Mouse (Mus musculus): Measurements from ENCODE around the gene Banf1.
A peak's percentile ranks its signal among the peaks of the same experiment; 100 is the strongest.
"Not testable (repeated sequence)": the region's sequence is repeated elsewhere in the genome, so short reads cannot be mapped to it uniquely, and the experiment has no call there.

Gene Banf1

GRCm38 (mm10) chr19:5374177-5374576 lies 7.2 kb upstream of the Banf1 start:
- DNase-seq: no peak

- DNase-seq: no peak
Observed at GRCm38 (mm10) chr19:5372724-5373123, 5.8 kb upstream of the Banf1 start.

- DNase-seq: no peak
Observed at GRCm38 (mm10) chr19:5370932-5371331, 4.0 kb upstream of the Banf1 start.

GRCm38 (mm10) chr19:5367455-5367854 lies 487 bp upstream of the Banf1 start:
- DNase-seq: no peak

- DNase-seq: peak; percentile 97 to 98
Observed at GRCm38 (mm10) chr19:5366175-5367052, 554 bp downstream of the Banf1 start, which contains the start of gene Eif1ad. Gene Eif1ad (plus strand): TSS chr19:5366741.

GRCm38 (mm10) chr19:5365751-5366150 lies 1.2 kb downstream of the Banf1 start:
- no peak for DNase-seq

GRCm38 (mm10) chr19:5364124-5364523 lies 2.8 kb downstream of the Banf1 start:
- no peak for DNase-seq

- no peak for DNase-seq
Observed at GRCm38 (mm10) chr19:5362186-5362585, 4.8 kb downstream of the Banf1 start.

GRCm38 (mm10) chr19:5356080-5356479 lies 10.9 kb downstream of the Banf1 start:
- no peak for DNase-seq

- no peak for DNase-seq
Observed at GRCm38 (mm10) chr19:5353609-5354008, 13.4 kb downstream of the Banf1 start.

- DNase-seq: not testable (repeated sequence)
Observed at GRCm38 (mm10) chr19:5349502-5349873, 17.5 kb downstream of the Banf1 start, which contains the start of gene Cst6. Gene Cst6 (minus strand): TSS chr19:5349574.

- peak; percentile 10 to 64 for DNase-seq
Observed at GRCm38 (mm10) chr19:5348526-5349501, 18.2 kb downstream of the Banf1 start.

- DNase-seq: no peak
Observed at GRCm38 (mm10) chr19:5348064-5348463, 18.9 kb downstream of the Banf1 start.

- peak in 1 of 2 experiments; percentile 5 for DNase-seq
Observed at GRCm38 (mm10) chr19:5345297-5346131, 21.5 kb downstream of the Banf1 start.

GRCm38 (mm10) chr19:5341360-5341759 lies 25.6 kb downstream of the Banf1 start:
- DNase-seq: peak; percentile 5 to 45

GRCm38 (mm10) chr19:5337975-5338374 lies 29.0 kb downstream of the Banf1 start:
- DNase-seq: peak; percentile 84 to 92

GRCm38 (mm10) chr19:5335441-5335840 lies 31.5 kb downstream of the Banf1 start, which contains the start of gene Catsper1:
Gene Catsper1 (plus strand): TSS chr19:5335741.
- no peak for DNase-seq

- no peak for DNase-seq
Observed at GRCm38 (mm10) chr19:5334741-5335140, 32.2 kb downstream of the Banf1 start.

GRCm38 (mm10) chr19:5327970-5328369 lies 39.0 kb downstream of the Banf1 start:
- peak; percentile 12 to 52 for DNase-seq

GRCm38 (mm10) chr19:5323801-5324200 lies 43.2 kb downstream of the Banf1 start:
- DNase-seq: peak; percentile 71 to 87

All from kidney, postnatal 25 days (tissue).